Mouse (Mus musculus) neutrophil, adult 5-6 weeks (primary cell): ENCODE data around the gene Speer4b. TPM values are rescaled to one million over a fixed set of nuclear protein-coding genes. Genes with fewer than 3 reads are reported as not detected.
"Not testable (repeated sequence)": the region's sequence is repeated elsewhere in the genome, so short reads cannot be mapped to it uniquely, and the experiment has no call there.

ENCODE experiments used
- ATAC-seq: fragments of 151-379, 151-347 bp; 2 replicates; pipeline ENCODE4 v1.8.0; 2017; ENCODE audit warnings: mild to moderate bottlenecking, moderate TSS enrichment; ENCODE audit not compliant: insufficient number of reproducible peaks, poor library complexity, low FRiP score, severe bottlenecking; ENCODE audit errors: extremely low read depth
- total RNA-seq: library from RNA; stranded (forward); fragments of 200-1000 nt; gene quantifications from 2 replicates; pipeline ENCODE4 v1.2.3, GENCODE M21; 2017

Speer4b gene
- total RNA-seq, result not detected in 2 replicates

DNA sequence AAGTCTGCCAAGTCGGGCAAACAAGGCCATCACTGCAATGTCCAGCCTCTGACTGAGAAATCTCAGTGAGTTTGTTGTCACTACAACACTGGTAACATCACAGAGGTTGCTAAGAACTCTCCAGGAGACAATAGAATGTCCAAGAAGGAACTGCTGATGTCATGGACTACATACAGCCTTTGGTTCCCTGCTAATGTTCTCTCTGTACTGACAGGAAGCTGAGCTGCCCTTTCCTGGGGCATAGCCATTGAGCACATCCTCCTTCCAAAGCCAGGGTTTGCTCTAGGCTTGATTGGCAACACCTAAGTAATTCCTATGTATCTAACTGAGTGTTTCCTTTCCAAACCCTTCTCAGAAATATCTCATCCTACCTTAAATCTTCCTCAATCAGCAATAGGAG lies at the start of gene Speer4b:
Gene Speer4b, minus strand, starts transcription at position 101 of the 400 bp plus-strand sequence.
- not testable (repeated sequence) for ATAC-seq

- ATAC-seq, result no peak
These were observed 48.1 kb upstream of the Speer4b start for GRCm38 (mm10) chr5:27549291-27549690.

DNA sequence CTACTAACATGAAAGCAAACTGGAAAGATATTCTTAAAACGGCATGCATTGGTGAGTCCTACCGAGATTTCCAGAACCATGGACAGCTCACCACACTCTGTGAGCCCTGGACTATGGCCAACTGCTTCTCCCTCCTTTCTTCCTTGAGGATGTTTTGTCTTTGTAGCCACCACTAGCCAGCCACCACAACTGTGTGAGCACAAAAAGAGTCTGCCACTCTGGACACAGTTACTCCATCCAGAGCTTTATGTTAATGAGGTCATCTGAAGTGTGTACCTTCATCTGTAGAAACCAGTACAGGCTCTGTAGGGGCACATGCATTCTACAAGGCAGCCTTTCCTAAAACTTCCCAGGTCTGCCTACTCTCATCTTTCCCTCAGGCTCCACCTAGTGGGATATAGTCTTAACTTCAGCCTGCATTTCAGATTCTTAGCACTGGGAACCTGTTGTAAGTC lies 43.6 kb upstream of the Speer4b start:
- no peak for ATAC-seq

DNA sequence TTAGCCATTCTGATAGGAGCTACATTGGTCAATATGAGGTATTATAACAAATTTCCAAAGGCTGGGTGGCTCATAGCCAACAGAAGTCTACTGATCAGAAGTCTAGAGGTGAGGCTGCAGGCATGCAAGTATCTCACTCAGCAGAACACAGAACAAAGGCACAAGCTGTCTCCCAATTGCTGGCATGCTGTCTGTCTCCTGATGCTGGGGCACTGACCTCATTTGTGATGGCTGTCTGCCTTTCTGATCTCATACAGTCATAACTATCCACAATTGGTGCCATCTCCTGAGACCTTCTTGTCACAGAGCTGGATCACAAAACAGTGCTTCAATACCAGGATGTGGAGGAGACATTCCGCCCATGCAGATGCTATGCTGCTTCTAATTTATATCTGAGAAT lies 25.7 kb upstream of the Speer4b start:
- ATAC-seq, result no peak

GRCm38 (mm10) chr5:27518716-27519115 lies 17.5 kb upstream of the Speer4b start:
- ATAC-seq, result no peak

- no peak for ATAC-seq
These were observed 10.3 kb downstream of the Speer4b start for GRCm38 (mm10) chr5:27490942-27491341.

DNA sequence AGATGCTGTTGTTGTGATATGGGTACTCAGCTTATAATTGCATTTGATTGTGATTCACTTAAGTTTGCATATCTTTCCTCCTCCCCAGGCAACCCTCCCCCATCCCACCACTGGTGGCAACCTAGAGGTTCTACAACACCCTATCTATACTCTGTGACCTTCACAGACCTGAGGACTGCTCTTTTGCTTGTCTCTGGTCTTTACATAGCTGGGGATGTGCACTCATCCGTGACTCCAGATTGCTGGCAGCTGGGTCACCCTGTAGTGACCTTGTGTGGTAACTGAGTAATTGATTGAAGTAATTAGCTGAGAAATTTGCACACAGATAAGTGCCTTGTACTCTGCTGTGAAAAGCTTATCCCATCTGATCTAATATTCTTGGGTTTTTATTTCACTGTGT lies 15.1 kb downstream of the Speer4b start:
- ATAC-seq, result no peak

GRCm38 (mm10) chr5:27481706-27482105 lies 19.5 kb downstream of the Speer4b start:
- ATAC-seq, result no peak

DNA sequence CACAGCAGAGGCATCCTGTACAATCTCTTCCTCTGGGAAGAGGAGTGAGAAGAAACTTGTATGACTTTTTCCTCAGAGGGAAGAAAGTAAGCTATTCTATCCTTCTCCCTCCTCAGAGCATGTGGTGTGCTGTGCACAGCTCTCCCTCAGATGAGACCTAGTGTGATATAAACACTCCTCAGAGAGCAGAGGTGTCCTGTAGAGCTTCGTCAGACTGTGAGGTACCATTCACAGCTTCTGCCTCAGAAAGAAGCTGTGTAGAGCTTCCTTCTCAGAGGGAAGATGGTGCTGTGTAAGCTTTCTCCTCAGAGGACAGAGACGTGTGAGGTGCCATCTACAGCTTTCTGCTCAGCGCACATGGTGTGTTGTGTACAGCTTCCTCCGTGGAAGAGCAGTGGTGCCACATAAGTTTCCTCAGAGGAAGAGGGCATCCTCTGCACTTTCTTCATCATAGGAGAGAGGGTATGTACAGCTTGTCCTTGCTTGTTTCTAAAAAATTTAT lies 26.2 kb downstream of the Speer4b start:
- no peak for ATAC-seq

GRCm38 (mm10) chr5:27457686-27458085 lies 43.6 kb downstream of the Speer4b start:
- ATAC-seq, result no peak

- no peak for ATAC-seq
These were observed 44.3 kb downstream of the Speer4b start for GRCm38 (mm10) chr5:27456981-27457380.

GRCm38 (mm10) chr5:27454386-27454785 lies 46.9 kb downstream of the Speer4b start:
- ATAC-seq, result no peak

GRCm38 (mm10) chr5:27453201-27453845 lies 47.9 kb downstream of the Speer4b start:
- no peak for ATAC-seq
